Mouse (Mus musculus): ENCODE measurements at regions not wholly inside any gene's neighbourhood (a gene's known extent, or its start where the extent isn't known, plus 50 kb on each side); places are given as distances from the start of the nearest gene placed in this dataset.

DNA sequence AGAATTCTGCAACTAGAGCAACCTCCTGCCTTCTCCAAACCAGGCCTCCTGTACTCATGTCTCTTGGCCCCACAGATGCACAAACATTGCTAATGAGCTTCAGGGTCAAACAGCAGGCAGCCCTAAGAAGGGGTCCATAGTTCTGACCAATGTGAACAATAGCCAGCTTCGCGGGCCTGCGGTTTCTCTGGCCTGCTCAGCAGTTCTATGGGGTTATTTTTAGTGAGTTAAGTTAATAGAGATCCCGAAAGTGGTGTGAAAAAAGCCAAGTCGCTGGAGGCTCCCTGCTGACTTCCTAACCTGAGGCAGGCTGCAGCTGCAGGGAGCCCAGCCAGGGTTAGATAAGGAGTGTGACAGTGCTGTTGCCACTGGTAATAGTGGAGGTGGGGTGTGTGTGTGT, 106.6 kb downstream of the Pdcd6ip start:
- no peak for DNase-seq (ENCODE audit: low spot score)

GRCm38 (mm10) chr9:113587260-113587659, 120.8 kb downstream of the Pdcd6ip start:
- DNase-seq (ENCODE audit: low spot score): no peak

DNA sequence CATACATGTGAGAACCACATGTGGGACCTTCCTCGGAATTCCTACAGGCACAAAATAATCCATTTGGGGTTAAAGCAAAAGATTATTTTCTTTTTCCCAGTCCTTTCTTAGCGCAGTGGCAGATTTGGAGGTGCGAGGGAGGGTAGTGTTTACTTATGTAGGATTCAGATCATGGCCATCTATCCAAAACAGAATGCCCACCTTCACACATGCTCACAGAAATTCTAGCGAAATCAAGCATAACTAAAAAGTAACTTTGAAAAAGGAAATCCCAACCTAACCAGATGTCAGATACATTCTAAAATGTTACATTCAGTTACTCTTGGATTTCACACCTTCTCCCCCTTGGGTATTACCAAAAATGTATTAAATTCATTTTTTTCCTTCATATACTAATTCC, 121.6 kb downstream of the Pdcd6ip start:
- no peak for DNase-seq (ENCODE audit: low spot score)

- no peak for DNase-seq (ENCODE audit: low spot score)
Measured at GRCm38 (mm10) chr9:113578221-113578620, 129.8 kb downstream of the Pdcd6ip start.

DNA sequence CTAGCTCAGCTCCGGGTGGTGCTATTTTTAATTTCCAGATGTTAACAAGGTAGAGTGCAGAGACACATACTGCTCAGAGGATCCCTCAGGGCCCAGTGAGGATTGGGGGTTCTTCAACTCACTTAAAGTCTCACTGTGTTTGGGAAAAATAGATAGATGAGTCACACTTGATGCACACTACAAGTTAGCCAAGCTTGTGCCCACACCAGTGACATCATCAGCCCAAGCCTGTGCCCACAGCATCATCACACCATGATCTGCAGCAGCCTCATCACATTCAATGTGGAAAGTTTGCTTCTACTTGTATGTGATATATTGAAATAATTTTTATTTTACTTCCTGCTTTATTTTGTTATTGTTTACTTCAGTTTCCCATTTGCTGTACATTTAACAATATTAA, 139.2 kb downstream of the Pdcd6ip start:
- no peak for DNase-seq (ENCODE audit: low spot score)

DNA sequence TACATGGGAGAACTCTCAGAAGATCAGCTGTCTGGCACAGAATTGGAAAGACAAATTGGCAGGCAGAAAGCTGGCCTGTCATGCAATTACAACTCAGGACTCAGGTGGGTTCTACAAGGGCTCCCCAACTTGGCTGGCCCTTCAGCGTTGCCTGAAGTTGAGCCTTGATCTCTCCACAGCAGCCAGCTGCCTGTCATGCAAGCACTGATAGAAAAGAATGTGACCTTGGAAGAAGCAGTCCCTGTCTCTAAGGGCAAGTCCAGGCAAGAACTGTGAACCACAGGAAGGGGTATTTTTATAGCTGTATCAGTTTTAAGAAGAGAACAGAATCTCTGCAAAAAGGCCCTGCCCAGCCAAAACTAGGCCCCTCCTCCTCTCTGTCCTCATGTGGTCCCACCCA, 140.4 kb downstream of the Pdcd6ip start:
- no peak for DNase-seq (ENCODE audit: low spot score)

- DNase-seq (ENCODE audit: low spot score): no peak
Measured at GRCm38 (mm10) chr9:113566620-113567019, 141.4 kb downstream of the Pdcd6ip start.

GRCm38 (mm10) chr9:113553911-113554310, 154.1 kb downstream of the Pdcd6ip start:
- no peak for DNase-seq (ENCODE audit: low spot score)

DNA sequence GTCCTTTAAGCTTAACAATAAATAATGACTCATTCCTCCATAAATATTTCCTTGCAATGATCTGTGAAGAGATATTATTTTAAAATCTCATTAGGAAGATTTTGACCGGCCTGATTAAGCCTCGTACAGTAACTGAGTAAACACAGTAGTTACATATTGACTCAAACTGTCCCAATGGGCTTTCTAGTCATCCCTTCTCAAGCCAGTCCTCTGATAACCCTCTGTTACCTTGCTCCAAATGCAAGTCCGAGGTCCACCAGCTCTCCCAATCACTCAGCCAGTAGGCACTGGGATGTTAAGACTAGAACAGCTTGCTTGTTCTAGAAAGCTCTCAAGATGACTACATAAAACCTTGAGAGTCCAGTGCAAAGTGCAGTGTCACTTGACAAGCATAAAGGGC, 160.6 kb downstream of the Pdcd6ip start:
- no peak for DNase-seq (ENCODE audit: low spot score)

DNA sequence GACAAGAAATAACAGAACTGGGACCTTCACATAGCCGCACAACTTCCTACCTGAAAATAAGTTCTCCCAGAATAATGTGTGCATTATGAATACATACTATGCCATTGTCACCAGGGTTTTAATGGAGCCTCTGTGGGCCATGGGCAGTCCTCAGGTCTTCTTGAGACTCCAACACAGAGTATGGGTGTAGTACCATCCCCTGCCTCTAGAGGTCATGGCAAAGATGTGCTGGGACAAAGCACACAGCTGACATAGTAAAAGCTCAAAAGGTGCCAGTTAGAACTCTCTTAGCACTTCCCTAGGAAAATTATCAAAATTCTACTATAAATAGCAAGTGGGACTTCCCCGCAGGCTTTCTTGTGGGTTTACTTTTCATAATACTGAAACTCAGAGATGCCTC, 179.5 kb downstream of the Pdcd6ip start:
- no peak for DNase-seq (ENCODE audit: low spot score)

- DNase-seq (ENCODE audit: low spot score): no peak
Measured at GRCm38 (mm10) chr9:113524307-113524706, 183.8 kb downstream of the Pdcd6ip start.

- DNase-seq (ENCODE audit: low spot score): no peak
Measured at GRCm38 (mm10) chr9:113523173-113523572, 184.9 kb downstream of the Pdcd6ip start.

- DNase-seq (ENCODE audit: low spot score): no peak
Measured at GRCm38 (mm10) chr9:113519727-113520126, 188.3 kb downstream of the Pdcd6ip start.

DNA sequence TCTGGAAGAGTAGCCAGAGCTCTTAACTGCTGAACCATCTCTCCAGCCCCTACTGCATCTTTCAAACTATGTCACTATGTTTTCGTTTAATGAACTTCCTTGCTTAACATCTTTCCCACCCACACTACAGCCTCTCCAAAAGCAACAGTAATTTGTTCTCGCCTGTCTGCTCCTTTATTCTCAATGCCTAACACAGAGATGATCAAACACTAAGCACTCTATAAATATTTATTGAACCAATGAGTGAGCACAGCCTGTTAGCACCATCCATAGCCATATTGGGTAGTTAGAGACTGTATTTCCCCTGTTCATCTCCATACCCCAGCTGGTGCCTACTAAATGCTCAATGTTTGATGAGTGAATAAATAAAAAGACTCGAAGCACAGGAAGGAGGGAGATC, 189.6 kb downstream of the Pdcd6ip start:
- no peak for DNase-seq (ENCODE audit: low spot score)

DNA sequence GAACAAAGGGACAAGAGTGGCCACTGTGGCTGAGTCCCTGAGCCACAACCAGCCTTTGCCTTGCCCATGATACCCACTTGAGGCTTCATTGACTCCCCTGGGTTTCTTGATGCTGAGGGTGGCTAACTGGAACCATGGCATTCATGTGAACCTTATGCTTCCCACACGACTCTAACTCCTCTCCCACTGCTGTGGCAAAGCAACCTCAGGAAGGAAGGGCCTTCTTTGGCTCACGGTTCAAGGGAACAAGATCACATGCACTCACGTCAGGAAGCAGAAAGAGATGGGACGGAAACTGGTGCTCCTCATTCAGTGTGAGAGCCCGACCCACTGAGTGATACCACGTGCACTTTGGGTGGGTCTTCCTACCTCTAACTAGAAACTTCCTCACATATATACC, 190.3 kb downstream of the Pdcd6ip start:
- DNase-seq (ENCODE audit: low spot score): no peak

DNA sequence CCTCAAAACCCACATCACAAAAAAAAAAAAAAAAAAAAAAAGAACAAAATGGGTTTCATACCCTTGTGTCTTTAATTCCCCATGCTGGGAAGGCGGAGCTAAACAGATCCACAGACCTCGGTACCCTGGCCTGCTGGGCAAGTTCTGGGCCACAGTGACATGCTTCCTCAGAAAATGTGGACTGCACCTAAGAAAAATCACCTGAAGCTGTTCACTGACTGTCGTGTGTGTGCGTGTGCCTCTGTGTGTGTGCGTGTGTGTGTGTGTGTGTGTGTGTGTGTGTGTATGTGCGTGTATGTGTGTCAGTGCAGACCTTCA, 192.4 kb downstream of the Pdcd6ip start:
- no peak for DNase-seq (ENCODE audit: low spot score)

DNA sequence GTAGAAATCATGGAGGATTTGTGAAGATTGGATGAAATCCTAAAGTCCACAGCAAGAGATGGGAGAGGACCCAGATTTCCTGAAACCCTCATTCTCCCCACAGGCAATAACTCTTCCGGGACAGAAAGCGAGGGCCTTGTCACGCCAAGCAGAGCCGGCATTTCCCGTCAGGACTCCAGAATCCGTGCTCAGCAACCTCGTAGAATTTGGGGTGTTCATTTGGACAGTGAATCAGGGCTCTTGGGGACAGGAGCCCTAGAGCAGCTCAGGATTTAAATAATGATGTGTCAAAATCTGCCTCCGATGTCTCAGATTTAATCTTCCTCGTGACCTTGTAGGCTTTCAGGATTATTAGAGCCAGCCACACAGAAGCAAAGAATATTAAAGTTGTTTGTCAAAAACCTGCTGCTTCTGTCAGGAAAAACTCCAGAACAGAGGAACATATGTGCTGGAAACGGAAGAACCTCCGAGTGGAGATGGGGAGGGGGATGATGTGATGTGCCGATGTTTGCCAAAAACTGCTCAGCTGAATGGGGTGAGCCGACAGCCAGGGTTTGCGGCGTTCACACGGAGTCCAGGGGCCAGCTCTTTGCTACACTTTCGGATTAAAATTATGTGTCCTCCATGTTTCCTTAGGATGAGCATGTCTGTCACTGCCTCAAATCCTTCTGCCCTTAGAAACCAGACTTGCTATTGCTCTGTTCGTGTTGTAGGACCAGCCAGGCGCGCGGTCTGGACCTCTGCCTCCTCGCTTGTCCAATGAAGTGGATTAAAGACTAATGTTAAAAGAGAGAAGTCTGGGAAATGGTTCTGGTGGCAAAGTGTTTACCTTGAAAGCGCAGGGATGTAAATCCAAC, 193.0 kb downstream of the Pdcd6ip start:
- no peak for DNase-seq (ENCODE audit: low spot score)

DNA sequence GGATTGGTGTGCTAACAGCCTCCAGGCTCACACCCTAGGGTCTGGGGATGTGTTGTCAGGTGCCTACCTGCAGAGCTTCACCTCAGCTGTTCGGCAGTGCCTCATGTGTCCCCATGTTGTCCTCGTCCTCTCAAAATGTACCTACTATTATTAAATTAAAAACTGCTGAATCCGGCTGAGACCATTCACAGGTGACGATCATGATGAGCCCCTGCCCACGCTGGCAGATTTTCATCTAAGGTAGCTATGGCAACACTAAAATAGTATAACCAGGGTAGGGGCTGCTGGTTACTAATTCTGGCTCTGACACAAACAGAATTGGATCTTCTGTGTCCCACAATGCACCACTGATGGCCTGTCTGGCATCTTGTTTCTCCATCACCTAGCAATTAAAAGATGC, 196.8 kb downstream of the Pdcd6ip start:
- DNase-seq (ENCODE audit: low spot score): no peak

DNA sequence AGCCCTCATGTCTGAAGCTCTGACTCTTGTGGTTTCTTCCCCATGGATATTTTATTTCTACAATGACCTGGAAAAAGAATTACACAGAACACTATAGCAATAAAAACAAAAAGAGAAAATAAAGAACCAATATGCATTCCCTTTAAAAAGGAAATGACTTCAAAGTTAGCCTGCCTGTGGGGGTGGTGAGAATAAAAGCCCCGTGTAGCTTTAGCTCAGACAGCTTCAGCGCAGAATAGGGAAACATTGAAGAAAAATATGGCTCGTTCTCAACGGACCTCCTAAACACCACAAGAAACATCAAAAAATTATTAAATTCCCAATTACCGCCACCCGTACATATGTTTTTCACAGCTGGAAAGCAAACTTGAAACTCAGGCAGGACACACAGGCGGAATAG, 198.7 kb downstream of the Pdcd6ip start:
- DNase-seq (ENCODE audit: low spot score): no peak

DNA sequence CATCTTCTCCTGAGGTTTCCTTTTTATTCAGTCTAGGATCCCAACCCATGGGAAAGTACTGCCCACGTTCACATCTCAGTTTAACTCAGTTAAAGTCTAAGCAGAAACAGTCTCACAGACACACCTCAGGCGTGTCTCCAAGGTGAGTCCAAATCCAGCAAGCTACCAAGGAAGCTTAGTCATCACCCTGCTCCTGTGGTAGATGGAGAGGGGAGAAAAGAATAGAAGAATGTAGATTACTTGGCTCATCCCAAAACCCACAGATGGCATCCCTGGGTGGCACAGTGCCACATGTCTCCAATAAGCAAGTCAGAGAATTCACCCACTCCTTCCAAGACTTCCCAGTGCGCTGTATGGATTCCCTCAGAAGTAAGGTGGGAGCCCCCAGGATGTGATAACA, 199.2 kb downstream of the Pdcd6ip start:
- no peak for DNase-seq (ENCODE audit: low spot score)

DNA sequence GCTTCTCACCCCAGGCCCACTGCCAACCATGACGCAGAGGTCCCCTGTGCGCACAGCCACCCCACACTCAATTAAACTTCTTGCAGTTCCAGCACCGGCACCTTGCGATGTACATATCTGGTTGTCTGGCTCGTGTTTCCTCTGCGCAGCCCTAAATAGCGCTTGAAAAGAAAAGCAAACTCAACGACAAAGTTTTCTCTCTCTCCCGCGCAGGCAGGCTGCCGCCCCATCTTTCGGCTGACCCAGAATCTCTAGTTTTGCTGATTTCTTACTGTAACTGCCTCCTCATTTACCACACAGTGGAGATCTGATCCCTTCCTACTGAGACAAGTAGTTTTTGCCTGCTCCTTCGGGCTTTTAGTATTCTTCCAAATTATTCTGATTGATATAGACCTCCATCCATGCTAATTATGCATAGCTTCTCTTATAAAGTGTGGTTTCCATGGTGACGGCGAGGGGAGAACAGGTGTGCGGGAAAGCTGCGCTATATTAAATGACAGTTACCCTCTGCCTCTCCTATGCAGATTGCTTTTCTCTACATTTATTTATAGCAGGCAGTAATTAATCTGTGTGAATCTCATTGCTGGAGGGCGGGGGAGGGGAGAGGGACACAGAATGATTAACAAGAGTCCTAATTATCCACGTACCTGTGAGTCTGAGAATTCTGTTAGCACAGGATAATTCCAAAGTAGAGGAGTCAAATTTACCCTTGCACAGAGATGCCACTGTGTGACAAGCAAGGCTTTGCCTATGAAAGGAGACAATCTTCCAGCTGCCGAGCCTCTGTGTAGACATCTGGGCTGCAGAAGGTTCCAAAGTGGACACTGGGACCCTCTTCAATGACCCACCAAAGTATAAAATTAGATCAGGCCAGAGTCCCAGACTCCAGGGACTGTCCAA, 200.2 kb downstream of the Pdcd6ip start:
- DNase-seq (ENCODE audit: low spot score): no peak

GRCm38 (mm10) chr9:113499246-113499645, 208.8 kb downstream of the Pdcd6ip start:
- DNase-seq (ENCODE audit: low spot score): no peak

GRCm38 (mm10) chr9:113496176-113496732, 211.8 kb downstream of the Pdcd6ip start:
- no peak for DNase-seq (ENCODE audit: low spot score)

All from ovary, postnatal 10 days (tissue).